Mouse (Mus musculus) heart, postnatal 0 days (tissue): Measurements from ENCODE around the gene Snx29.

Experiments
- CTCF ChIP-seq: IDR thresholded peaks from 2 replicates; pipeline ENCODE4 v1.5.1; 2016; ENCODE audit warnings: antibody characterized with exemption, control low read depth, low read depth
- EP300 ChIP-seq: IDR thresholded peaks from 2 replicates; pipeline ENCODE4 v1.6.1; 2016; ENCODE audit warnings: antibody characterized with exemption, low read depth

GRCm38 (mm10) chr16:11579676-11580098 lies 257.0 kb downstream of the Snx29 start:
- peak; percentile 84 for TF ChIP-seq CTCF
- TF ChIP-seq EP300: no peak
